Mouse (Mus musculus): Measurements from ENCODE around the gene 2310034G01Rik.
A peak's percentile ranks its signal among the peaks of the same experiment; 100 is the strongest.

Gene 2310034G01Rik

DNA sequence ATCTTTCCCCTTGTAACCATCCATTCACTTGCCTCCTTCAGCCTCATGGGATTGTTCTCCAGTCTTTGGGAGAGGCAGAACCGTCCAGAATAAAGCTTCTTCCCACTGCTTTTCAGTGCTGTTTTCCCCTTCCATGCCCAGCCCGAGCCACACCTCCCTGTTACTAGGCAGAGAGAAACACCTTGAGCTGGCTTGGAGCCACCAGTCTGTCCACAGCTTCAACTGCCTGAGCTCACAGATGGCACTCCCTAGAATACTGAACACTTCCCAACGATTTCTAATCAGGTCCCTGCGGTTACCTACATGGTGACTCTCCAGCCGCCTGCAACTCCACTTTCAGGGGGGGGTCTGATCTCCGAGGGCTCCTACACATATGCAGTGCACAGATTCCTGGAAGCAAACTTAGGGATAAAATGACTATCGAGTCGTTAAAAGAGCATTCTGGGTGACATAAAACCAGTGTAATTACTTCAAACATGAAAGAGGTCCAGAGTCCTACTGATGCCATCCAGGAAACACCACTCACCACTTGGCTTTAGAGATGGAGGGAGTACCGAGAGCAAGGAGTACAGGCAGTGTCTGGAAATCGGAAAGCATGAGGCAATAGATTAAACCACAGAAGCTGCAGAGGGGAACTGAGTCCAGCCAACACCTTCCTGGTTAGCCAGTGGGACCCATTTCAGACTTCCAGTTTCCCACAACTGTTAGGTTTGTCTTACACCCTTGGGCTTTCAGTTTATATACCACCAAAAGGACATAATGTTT lies at the start of gene 2310034G01Rik:
Gene 2310034G01Rik (minus strand): TSS at position 135 of the 765 bp plus-strand sequence.
- DNase-seq (ENCODE audit: extremely low spot score): no peak

- no peak for DNase-seq (ENCODE audit: extremely low spot score)
Observed at GRCm38 (mm10) chr19:46399886-46400285, 49.8 kb upstream of the 2310034G01Rik start.

GRCm38 (mm10) chr19:46399372-46399771 lies 49.3 kb upstream of the 2310034G01Rik start:
- no peak for DNase-seq (ENCODE audit: extremely low spot score)

DNA sequence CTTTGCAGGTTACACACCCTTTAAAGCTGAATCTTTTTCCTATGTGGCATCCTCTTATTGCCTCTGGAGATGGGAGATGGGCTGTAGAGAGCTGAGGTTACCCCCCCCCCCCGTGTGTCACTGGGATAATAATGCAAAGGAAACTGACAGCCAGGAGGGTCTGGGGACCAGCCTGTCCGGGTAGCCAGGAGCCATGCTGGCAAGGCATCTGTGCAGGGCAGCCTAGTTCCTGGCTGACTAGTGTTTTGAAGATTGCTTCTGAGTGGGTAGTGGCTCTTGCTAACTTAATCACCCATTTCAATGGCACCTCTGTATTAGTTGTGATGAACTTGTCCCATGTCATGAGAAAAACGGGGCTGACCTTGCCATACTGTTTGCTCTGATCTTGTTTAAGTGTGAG lies 48.3 kb upstream of the 2310034G01Rik start:
- no peak for DNase-seq (ENCODE audit: extremely low spot score)

DNA sequence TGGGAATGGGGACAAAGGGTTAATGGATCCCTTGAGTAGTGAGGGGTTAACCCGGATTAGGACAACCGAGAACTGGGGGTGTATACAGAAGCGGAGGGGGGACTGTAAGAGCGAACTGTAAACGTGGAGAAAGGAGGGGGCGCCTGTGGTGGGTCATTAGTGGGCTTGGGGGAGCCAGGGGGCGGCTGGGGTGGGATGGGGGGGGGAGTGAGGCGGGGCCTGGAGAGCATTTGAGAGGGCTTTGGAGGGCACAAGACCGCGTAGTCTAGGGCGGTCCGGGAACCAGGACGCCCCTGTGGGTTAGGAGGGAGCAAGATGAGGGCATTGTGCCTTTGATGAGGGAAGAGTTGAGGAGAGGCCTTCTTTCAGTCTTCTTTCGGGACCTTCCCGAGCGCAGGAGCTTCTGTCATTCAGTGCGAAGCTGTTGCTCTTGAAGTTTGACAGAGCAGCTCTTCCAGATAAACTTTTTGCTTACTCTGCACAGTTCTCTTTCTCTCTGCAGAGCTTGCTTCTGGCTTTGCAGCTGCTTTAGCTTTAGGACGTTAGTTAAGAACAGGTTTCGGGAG lies 47.4 kb upstream of the 2310034G01Rik start:
- no peak for DNase-seq (ENCODE audit: extremely low spot score)

DNA sequence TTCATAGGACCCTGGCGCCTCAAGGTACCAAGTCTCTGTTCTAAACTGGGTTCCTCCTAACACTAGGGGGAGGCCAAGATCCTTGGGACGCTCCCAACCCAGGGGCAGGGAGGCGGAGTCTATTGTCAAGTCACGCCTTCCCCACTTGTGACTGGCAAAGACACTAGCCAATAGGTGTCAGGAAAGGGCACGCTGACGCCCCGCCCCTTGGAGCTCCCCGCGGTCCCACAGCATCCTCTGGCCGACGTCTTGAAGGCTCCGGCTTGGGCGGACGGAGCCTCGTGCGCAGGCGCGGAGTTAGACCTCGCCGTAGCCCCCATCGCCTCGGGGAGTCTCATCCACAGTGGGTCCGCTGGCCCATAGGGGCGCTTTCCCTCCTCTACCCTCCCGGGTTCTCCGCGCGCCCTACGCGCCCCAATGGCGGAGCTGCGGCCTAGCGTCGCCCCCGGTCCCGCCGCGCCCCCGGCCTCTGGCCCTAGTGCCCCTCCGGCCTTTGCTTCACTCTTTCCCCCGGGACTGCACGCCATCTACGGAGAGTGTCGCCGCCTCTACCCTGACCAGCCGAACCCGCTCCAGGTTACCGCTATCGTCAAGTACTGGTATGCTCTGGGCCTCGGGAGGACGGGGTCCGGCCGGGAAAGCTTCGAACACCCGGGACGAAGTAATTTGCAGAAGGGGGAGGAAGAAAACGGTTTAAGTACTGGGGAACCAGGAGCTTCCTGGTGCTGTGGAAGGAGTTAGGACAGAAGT lies 46.8 kb upstream of the 2310034G01Rik start, which contains the start of gene Sufu:
Gene Sufu (plus strand): TSS at position 211 of the 750 bp plus-strand sequence.
- DNase-seq (ENCODE audit: extremely low spot score): peak; percentile 99

DNA sequence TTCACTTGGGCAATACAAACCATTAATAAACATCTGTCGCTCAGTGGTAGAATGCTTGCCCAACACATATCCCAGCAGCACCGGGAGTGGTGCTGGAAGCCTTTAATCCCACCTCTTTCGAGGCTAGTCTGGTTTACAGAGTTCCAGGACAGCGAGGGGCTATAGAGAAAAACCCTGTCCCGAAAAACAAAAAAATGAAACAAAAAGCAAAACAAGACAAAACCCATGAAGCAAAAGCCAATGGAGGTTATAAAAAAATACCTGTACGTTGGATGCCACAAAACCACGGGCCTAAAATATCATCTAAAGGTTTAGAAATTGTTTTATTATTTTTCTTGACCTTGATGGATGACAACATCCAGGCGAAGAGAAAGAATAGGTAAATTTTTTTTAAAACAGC lies 46.0 kb upstream of the 2310034G01Rik start:
- DNase-seq (ENCODE audit: extremely low spot score): no peak

GRCm38 (mm10) chr19:46395109-46396009 lies 45.3 kb upstream of the 2310034G01Rik start, which contains the start of gene Actr1a:
Gene Actr1a, minus strand, starts transcription at chr19:46395748.
- DNase-seq (ENCODE audit: extremely low spot score): peak; percentile 96

GRCm38 (mm10) chr19:46394712-46395108 lies 44.6 kb upstream of the 2310034G01Rik start:
- no peak for DNase-seq (ENCODE audit: extremely low spot score)

DNA sequence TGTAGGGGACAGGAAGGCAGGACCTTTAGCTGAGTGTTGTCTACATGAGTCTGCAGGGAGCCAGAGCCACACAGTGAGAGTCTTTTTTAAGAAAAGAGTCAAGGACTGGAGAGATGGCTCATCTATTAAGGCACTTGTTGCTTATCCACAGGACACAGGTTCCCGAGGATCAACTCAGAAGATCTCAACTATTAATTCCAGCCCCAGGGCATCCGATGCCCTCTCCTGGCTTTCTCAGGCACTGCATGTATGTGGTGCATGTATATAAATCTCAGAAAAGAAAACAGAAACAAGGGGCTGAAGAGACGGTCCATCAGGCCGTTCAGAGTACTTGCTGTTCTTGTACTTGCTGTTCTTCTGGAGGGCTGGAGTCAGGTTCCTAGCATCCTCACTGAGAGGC lies 41.9 kb upstream of the 2310034G01Rik start:
- peak; percentile 30 for DNase-seq (ENCODE audit: extremely low spot score)

GRCm38 (mm10) chr19:46389872-46390271 lies 39.8 kb upstream of the 2310034G01Rik start:
- DNase-seq (ENCODE audit: extremely low spot score): no peak

- no peak for DNase-seq (ENCODE audit: extremely low spot score)
Observed at GRCm38 (mm10) chr19:46382275-46382674, 32.2 kb upstream of the 2310034G01Rik start.

- DNase-seq (ENCODE audit: extremely low spot score): no peak
Observed at GRCm38 (mm10) chr19:46375891-46376290, 25.8 kb upstream of the 2310034G01Rik start.

GRCm38 (mm10) chr19:46375489-46375888 lies 25.4 kb upstream of the 2310034G01Rik start:
- DNase-seq (ENCODE audit: extremely low spot score): no peak

DNA sequence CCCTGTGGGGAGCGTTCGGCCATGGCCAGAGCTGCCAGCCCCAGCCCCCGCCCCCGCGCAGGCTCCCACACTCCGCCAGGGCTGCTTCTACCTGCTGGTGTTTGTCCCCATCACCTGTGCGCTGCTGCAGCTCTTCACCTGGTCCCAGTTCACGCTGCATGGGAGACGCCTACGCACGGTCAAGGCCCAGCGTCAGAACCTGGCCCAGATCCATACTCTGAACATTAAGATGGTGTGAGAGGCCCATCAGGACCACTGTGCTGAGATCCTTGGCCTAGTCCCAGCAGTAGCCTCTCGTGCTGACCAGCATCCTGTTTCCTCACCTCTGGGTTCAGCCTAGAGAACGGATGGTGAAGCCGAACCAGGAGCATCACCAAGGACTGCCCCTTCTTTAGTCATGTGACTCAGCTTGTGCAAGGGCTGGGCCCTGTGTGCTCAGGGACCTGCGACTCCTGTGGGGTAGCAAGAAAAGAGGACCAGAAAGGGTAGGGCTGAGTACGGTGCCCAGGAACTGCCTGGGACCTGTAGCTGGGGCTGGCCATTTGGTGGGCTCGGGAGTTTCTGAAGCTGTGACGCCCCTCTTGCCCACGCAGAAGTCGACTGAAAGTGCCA lies 24.5 kb upstream of the 2310034G01Rik start:
- DNase-seq (ENCODE audit: extremely low spot score): no peak

- DNase-seq (ENCODE audit: extremely low spot score): peak; percentile 39
Observed at GRCm38 (mm10) chr19:46369204-46369603, 19.1 kb upstream of the 2310034G01Rik start.

DNA sequence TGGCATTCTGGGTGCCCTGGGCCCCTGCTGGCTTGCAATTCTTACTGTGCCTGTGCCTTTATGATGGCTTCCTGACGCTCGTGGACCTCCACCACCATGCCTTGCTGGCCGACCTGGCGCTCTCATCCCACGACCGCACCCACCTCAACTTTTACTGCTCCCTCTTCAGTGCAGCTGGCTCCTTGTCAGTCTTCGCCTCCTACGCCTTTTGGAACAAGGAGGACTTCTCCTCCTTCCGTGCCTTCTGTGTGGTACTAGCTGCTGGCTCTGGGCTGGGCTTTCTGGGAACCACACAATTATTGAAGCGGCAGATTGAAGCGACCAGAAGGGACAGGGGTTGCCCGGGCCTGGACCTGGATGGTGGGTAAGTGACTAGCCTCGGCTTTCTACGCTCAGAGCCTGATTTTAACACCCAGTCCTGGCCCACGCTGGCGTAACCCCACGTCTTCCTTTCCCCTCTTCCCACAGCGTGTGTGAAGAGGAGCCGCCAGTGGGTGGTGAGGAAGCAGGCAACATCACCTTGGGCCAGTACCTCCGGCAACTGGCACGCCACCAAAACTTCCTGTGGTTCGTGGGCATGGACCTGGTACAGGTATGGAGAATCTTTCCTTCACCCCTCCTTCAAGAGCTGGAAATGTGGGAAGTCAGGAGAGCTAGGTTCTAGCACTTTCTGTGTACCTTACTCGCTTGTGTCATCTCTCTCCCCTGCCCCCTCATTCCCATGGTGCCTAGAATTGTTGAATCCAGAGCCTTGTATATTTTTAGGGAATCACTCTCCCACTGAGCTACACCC lies 17.9 kb upstream of the 2310034G01Rik start:
- no peak for DNase-seq (ENCODE audit: extremely low spot score)

GRCm38 (mm10) chr19:46363294-46364009 lies 13.3 kb upstream of the 2310034G01Rik start:
- no peak for DNase-seq (ENCODE audit: extremely low spot score)

DNA sequence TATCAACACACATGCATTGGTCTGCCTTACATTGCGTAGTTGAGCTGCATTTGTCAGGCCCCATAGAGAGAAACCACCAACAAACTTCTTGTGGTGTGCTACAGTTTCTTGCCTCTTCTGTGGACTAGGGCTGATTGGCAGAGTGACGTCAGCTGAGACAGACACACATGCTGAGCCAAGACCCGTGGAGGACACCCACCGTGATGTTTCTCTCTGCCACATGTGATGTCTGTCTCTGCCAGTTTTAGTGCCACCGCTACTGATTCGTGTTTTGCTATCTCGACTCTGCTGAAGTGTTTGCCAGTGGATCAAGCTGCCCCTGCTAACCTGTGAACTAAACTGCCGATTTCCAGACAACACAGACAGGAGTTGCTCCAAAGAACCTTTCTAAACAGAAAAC lies 12.0 kb upstream of the 2310034G01Rik start:
- no peak for DNase-seq (ENCODE audit: extremely low spot score)

DNA sequence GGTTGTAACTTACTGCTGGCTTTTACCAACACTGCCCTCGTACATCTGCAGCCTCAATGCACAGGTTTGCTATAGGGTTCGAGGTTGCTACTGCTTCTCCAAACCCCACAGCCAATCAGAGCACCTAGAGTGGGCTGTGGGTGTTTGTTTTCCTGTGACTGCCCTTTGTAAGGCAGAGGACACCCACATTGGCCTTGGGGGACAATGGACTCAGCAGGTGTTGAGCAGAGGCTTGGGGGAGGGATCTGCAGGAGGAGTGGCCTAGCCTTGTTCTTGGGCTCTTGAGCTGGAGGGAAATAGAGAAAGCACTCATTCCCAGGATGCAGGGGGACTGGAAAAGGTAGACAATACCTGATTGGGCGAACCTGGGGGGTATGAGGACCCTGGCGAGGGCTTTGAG lies 8.3 kb upstream of the 2310034G01Rik start:
- no peak for DNase-seq (ENCODE audit: extremely low spot score)
